Mouse (Mus musculus) intestine, embryonic 15.5 days (tissue): Measurements from ENCODE around the gene Nprl3. TPM values are rescaled to one million over a fixed set of nuclear protein-coding genes. Genes with fewer than 3 reads are reported as not detected.
"Not testable (repeated sequence)": the region's sequence is repeated elsewhere in the genome, so short reads cannot be mapped to it uniquely, and the experiment has no call there.

ENCODE experiments used
- ATAC-seq: fragments of 200-750 bp; cut with Nextera tagmentation; 2 replicates; pipeline ENCODE4 v1.8.0; 2017; ENCODE audit warnings: moderate TSS enrichment, moderate library complexity
- H3K27ac ChIP-seq: fragments of 300-500 bp; sonication (generic); 2 replicates; pipeline ENCODE4 v1.5.1; 2015; ENCODE audit warnings: mild to moderate bottlenecking, inconsistent platforms
- H3K27me3 ChIP-seq: fragments of 300-500 bp; sonication (generic); replicated peaks from 2 replicates; pipeline ENCODE4 v1.6.1; 2015; ENCODE audit warnings: inconsistent platforms
- H3K36me3 ChIP-seq: fragments of 300-500 bp; sonication (generic); 2 replicates; pipeline ENCODE4 v1.6.1; 2015; ENCODE audit warnings: inconsistent platforms
- H3K4me1 ChIP-seq: fragments of 300-500 bp; sonication (generic); replicated peaks from 2 replicates; pipeline ENCODE4 v1.6.1; 2015; ENCODE audit warnings: inconsistent platforms
- H3K4me2 ChIP-seq: fragments of 300-500 bp; sonication (generic); replicated peaks from 2 replicates; pipeline ENCODE4 v1.6.1; 2015; ENCODE audit warnings: mild to moderate bottlenecking, inconsistent platforms
- H3K4me3 ChIP-seq: fragments of 300-500 bp; sonication (generic); replicated peaks from 2 replicates; pipeline ENCODE4 v1.5.1; 2015; ENCODE audit warnings: inconsistent platforms
- H3K9ac ChIP-seq: fragments of 300-500 bp; sonication (generic); 2 replicates; pipeline ENCODE4 v1.6.1; 2015; ENCODE audit warnings: inconsistent platforms
- H3K9me3 ChIP-seq: fragments of 300-500 bp; sonication (generic); 2 replicates; pipeline ENCODE4 v1.6.1; 2016; ENCODE audit warnings: inconsistent platforms
- WGBS: fragments of 180-500 bp; shearing (Covaris S2); methylation state at CpG from one replicate; pipeline ENCODE4 v1.1.7; 2015; 5-methylcytosine and 5-hydroxymethylcytosine counted together
- polyA plus RNA-seq: library from polyadenylated mRNA; unstranded; fragments of >200 nt; fragmentation: Nextera tagmentation; extraction: Ambion mirVana; gene quantifications from 2 replicates; pipeline ENCODE4 v1.2.1, GENCODE M21; 2015

Gene Nprl3
- 29.4 and 33.6 TPM in 2 replicates for polyA plus RNA-seq

GRCm38 (mm10) chr11:32267188-32267884 lies at the start of gene Nprl3:
Nprl3 (minus strand) TSS chr11:32267707.
- peak; percentile 99 for ATAC-seq

GRCm38 (mm10) chr11:32316009-32316408 lies 48.5 kb upstream of the Nprl3 start:
- Histone ChIP-seq H3K27ac (no peak overlapping the region), H3K27me3 (no peaks in the 10 kb centered on the region), H3K4me3 (no peak overlapping the region), H3K9ac (no peak overlapping the region), H3K4me2 (no peak overlapping the region), H3K9me3 (no peaks in the 10 kb centered on the region), H3K36me3 (no peaks in the 10 kb centered on the region), H3K4me1 (no peaks in the 10 kb centered on the region)
- WGBS = 81% methylated on average over 3 of the region's 3 CpGs
- no peak for ATAC-seq

More at GRCm38 (mm10) chr11:32267188-32267884, at the start of gene Nprl3:
- under 1% methylated on average over 54 of the region's 54 CpGs for WGBS
- Histone ChIP-seq H3K4me2 (peak within 1 kb of the TSS; percentile 66), H3K27ac (peak within 1 kb of the TSS; percentile 93), H3K36me3 (no peaks in the 10 kb centered on the region), H3K9ac (peak within 1 kb of the TSS; percentile 96), H3K4me3 (peak within 1 kb of the TSS; percentile 78), H3K9me3 (no peaks in the 10 kb centered on the region), H3K27me3 (no peaks in the 10 kb centered on the region), H3K4me1 (0 out of 2 replicates have a peak, but pooled peaks cover 3% of the 10 kb centered on the region)

GRCm38 (mm10) chr11:32309928-32310327 lies 42.4 kb upstream of the Nprl3 start:
- no peak overlapping the region for H3K9ac ChIP-seq

GRCm38 (mm10) chr11:32309446-32309845 lies 41.9 kb upstream of the Nprl3 start:
- Histone ChIP-seq H3K4me3 (no peak overlapping the region), H3K4me2 (no peak overlapping the region), H3K9ac (no peak overlapping the region), H3K27me3 (no peaks in the 10 kb centered on the region), H3K27ac (no peak overlapping the region), H3K9me3 (no peaks in the 10 kb centered on the region), H3K4me1 (no peaks in the 10 kb centered on the region), H3K36me3 (no peaks in the 10 kb centered on the region)
- ATAC-seq = no peak
- 62% methylated on average over 4 of the region's 4 CpGs for WGBS

More at GRCm38 (mm10) chr11:32309928-32310327, 42.4 kb upstream of the Nprl3 start:
- no peaks in the 10 kb centered on the region for H3K36me3 ChIP-seq
- no peaks in the 10 kb centered on the region for H3K4me1 ChIP-seq
- H3K27me3 ChIP-seq = no peaks in the 10 kb centered on the region
- H3K4me3 ChIP-seq = no peak overlapping the region
- H3K4me2 ChIP-seq = no peak overlapping the region
- no peak for ATAC-seq
- H3K27ac ChIP-seq = no peak overlapping the region
- H3K9me3 ChIP-seq = no peaks in the 10 kb centered on the region
- 80% methylated on average over 3 of the region's 3 CpGs for WGBS

GRCm38 (mm10) chr11:32307006-32307405 lies 39.5 kb upstream of the Nprl3 start:
- Histone ChIP-seq H3K4me2 (no peak overlapping the region), H3K4me3 (no peak overlapping the region), H3K27me3 (no peaks in the 10 kb centered on the region), H3K27ac (no peak overlapping the region), H3K9ac (no peak overlapping the region), H3K4me1 (no peaks in the 10 kb centered on the region), H3K9me3 (no peaks in the 10 kb centered on the region), H3K36me3 (no peaks in the 10 kb centered on the region)
- ATAC-seq = no peak
- 86% methylated on average over 1 of the region's 1 CpGs for WGBS

GRCm38 (mm10) chr11:32303455-32303854 lies 35.9 kb upstream of the Nprl3 start:
- 73% methylated on average over 1 of the region's 1 CpGs for WGBS
- H3K4me2 ChIP-seq = no peak overlapping the region
- ATAC-seq = no peak
- H3K4me1 ChIP-seq = no peaks in the 10 kb centered on the region
- no peak overlapping the region for H3K9ac ChIP-seq
- no peak overlapping the region for H3K4me3 ChIP-seq
- no peak overlapping the region for H3K27ac ChIP-seq
- no peaks in the 10 kb centered on the region for H3K36me3 ChIP-seq
- H3K9me3 ChIP-seq = no peaks in the 10 kb centered on the region
- peaks cover 11% of the 10 kb centered on the region; the same call in 1 of the 2 replicates for H3K27me3 ChIP-seq

- Histone ChIP-seq H3K27me3 (peaks cover 11% of the 10 kb centered on the region; the same call in 1 of the 2 replicates), H3K36me3 (no peaks in the 10 kb centered on the region), H3K9me3 (no peaks in the 10 kb centered on the region), H3K9ac (no peak overlapping the region), H3K4me1 (no peaks in the 10 kb centered on the region), H3K4me2 (no peak overlapping the region), H3K4me3 (no peak overlapping the region), H3K27ac (no peak overlapping the region)
- no peak for ATAC-seq
- 35% methylated on average over 2 of the region's 2 CpGs for WGBS
These were observed 35.4 kb upstream of the Nprl3 start for GRCm38 (mm10) chr11:32302824-32303419.

GRCm38 (mm10) chr11:32301506-32301905 lies 34.0 kb upstream of the Nprl3 start:
- Histone ChIP-seq H3K27me3 (peaks cover 11% of the 10 kb centered on the region; the same call in 1 of the 2 replicates), H3K9ac (no peak overlapping the region)
- WGBS = 76% methylated on average over 1 of the region's 1 CpGs

GRCm38 (mm10) chr11:32300279-32301267 lies 33.1 kb upstream of the Nprl3 start:
- ATAC-seq = peak; percentile 29; the same call in 1 of the 2 replicates
- no peaks in the 10 kb centered on the region for H3K4me1 ChIP-seq
- WGBS = 47% methylated on average over 15 of the region's 17 CpGs
- no peak overlapping the region for H3K4me3 ChIP-seq
- no peak overlapping the region for H3K9ac ChIP-seq
- no peaks in the 10 kb centered on the region for H3K9me3 ChIP-seq
- H3K36me3 ChIP-seq = no peaks in the 10 kb centered on the region
- peak overlapping the region; percentile 50 for H3K4me2 ChIP-seq
- no peak overlapping the region for H3K27ac ChIP-seq
- peaks cover 11% of the 10 kb centered on the region; the same call in 1 of the 2 replicates for H3K27me3 ChIP-seq

More at GRCm38 (mm10) chr11:32301506-32301905, 34.0 kb upstream of the Nprl3 start:
- Histone ChIP-seq H3K9me3 (no peaks in the 10 kb centered on the region), H3K27ac (no peak overlapping the region), H3K4me1 (no peaks in the 10 kb centered on the region), H3K4me3 (no peak overlapping the region), H3K36me3 (no peaks in the 10 kb centered on the region), H3K4me2 (no peak overlapping the region)
- no peak for ATAC-seq

GRCm38 (mm10) chr11:32299865-32300264 lies 32.4 kb upstream of the Nprl3 start, which contains the start of gene Hbq1a:
Hbq1a (plus strand) TSS chr11:32300069.
- 8% methylated on average over 16 of the region's 16 CpGs for WGBS
- H3K9me3 ChIP-seq, H3K9ac ChIP-seq, H3K4me3 ChIP-seq, H3K36me3 ChIP-seq, H3K4me1 ChIP-seq, H3K27ac ChIP-seq: not testable (repeated sequence)
- peak; percentile 50 for ATAC-seq
- Histone ChIP-seq H3K4me2 (peak within 1 kb of the TSS; percentile 50), H3K27me3 (peaks cover 11% of the 10 kb centered on the region; the same call in 1 of the 2 replicates)

GRCm38 (mm10) chr11:32298532-32298918 lies 31.0 kb upstream of the Nprl3 start:
- no peak overlapping the region for H3K4me3 ChIP-seq
- no peaks in the 10 kb centered on the region for H3K4me1 ChIP-seq
- H3K9ac ChIP-seq = no peak overlapping the region
- no peak overlapping the region for H3K27ac ChIP-seq
- no peaks in the 10 kb centered on the region for H3K9me3 ChIP-seq
- peaks cover 11% of the 10 kb centered on the region; the same call in 1 of the 2 replicates for H3K27me3 ChIP-seq
- H3K4me2 ChIP-seq = no peak overlapping the region
- H3K36me3 ChIP-seq = no peaks in the 10 kb centered on the region
- peak; percentile 3; the same call in 1 of the 2 replicates for ATAC-seq
- 88% methylated on average over 2 of the region's 2 CpGs for WGBS
